Mouse (Mus musculus) bone marrow, adult 2 months (tissue): Measurements from ENCODE around the gene Serpinb9.
A peak's percentile ranks its signal among the peaks of the same experiment; 100 is the strongest.

Experiments used
- CTCF ChIP-seq: fragments of 200-500 bp; IDR thresholded peaks from 2 replicates; pipeline ENCODE4 v1.5.1; 2011; ENCODE audit warnings: low read length, control low read depth; ENCODE audit not compliant: control insufficient read depth, insufficient read depth
- POLR2A ChIP-seq: fragments of 200-500 bp; IDR thresholded peaks from 2 replicates; pipeline ENCODE4 v1.6.1; 2011; ENCODE audit warnings: low read depth, mild to moderate bottlenecking, control low read depth, low read length, borderline replicate concordance; ENCODE audit not compliant: control insufficient read depth

DNA sequence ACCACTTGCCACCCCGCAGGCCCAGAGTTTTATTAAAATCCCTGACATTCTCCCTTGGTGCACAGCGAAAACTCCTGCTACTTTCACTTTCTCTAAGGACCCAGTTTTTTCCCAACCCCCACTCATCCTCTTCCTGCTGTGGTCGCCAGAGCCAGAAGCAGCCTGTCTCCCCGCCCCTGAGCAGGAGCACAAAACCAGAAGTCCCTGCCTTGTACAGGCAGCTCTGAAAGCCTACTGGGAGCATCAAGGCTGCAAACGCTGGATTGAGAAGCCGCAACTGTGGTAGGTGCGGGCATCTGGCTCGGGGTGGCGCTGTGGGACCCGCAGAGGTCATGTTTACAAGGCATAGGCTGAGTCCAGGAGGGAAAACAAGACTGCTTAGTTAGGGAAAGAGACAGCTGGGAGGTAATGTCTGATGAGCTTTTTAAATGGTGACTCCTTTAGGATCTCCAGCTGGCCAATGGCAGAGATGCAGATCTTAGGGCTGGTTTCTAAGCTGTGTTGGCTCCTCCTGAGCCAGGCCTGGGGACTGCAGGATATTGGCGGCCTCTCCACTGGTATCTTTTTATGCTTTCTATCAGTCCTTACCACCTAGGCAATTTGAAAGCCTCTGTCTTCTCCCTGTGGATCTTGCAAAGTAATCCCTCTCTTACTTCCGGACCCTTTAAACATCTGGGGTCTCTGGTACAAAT is 1.5 kb downstream of the Serpinb9 start:
- TF ChIP-seq POLR2A: 0 out of 2 replicates have a peak, but pooled peaks have one; percentile 31
- peak; percentile 80 for TF ChIP-seq CTCF
